Mouse (Mus musculus): ENCODE results near the gene Itgb5. TPM values are rescaled to one million over a fixed set of nuclear protein-coding genes. Genes with fewer than 3 reads are reported as not detected.
A peak's percentile ranks its signal among the peaks of the same experiment; 100 is the strongest.

Gene Itgb5
- polyA plus RNA-seq, 1 experiment from 2014 or later = 76.8 TPM

DNA sequence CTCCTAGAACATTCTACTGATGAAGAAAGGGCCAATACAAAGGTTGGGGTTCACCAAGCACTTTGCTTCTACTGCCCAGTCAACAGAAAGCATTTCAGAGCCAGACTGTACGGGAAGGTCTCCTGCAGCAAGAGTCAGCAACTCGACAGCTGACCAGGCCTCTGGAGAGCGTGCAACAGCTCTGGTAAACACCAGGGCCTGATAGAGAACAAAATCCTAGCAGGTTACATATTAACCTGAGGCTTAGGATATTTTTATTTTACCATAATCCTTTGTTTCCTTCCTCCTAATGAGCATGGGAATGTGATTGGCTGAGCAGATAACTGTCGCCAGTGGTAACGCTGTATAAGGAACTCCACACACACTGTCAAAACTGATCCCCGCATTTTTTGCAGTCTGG, 134.0 kb downstream of the Itgb5 start:
- Histone ChIP-seq H3K4me2 (no peak overlapping the region), H3K27me3 (replicated peaks) (no peaks in the 10 kb centered on the region), H3K9ac (no peak overlapping the region), H3K9me3 (replicated peaks) (no peaks in the 10 kb centered on the region), H3K4me1 (replicated peaks) (peaks cover 8% of the 10 kb centered on the region), H3K36me3 (peaks cover 48% of the 10 kb centered on the region), H3K4me3 (no peak overlapping the region), H3K27ac (ENCODE audit: poor library complexity, severe bottlenecking) (no peak overlapping the region)
- 83% methylated on average over 6 of the region's 6 CpGs for WGBS
- no peak for ATAC-seq (ENCODE audit: insufficient number of reproducible peaks, low FRiP score)

DNA sequence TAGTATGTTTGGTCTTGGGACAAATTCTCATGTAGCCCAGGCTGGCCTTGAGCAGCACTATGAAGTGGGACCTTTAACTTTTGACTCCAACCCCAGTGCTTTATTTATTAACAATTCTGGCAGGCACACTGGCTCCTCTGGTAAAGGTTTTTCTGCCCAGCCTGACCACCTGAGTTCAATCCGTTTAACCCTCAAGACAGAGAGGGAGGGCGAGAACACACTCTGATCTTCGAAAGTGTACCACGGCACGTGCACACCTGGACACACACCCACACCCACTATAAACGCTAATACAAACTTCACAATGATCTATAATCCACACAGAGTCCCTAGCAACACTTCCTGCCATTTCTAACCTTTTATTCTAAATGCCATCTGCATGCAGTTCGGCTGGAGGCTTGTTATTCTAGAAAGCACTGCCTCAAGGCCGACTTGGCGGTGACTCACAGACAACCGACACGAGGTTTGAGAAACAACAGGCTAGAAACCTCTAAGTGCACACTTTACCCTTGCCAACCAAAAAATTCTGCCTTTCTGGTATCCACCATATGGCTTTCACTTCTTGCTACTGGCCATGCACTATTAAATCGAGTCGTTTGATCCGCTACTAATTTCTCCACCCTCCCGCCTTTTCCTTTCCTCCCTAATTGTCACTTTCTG, 136.5 kb downstream of the Itgb5 start:
- H3K36me3 ChIP-seq = peaks cover 23% of the 10 kb centered on the region
- no peaks in the 10 kb centered on the region for H3K27me3 ChIP-seq (replicated peaks)
- H3K4me2 ChIP-seq = peak overlapping the region; percentile 77
- no peak for ATAC-seq (ENCODE audit: insufficient number of reproducible peaks, low FRiP score)
- 17% methylated on average over 15 of the region's 15 CpGs for WGBS
- no peaks in the 10 kb centered on the region for H3K9me3 ChIP-seq (replicated peaks)
- H3K4me1 ChIP-seq (replicated peaks) = peaks cover 8% of the 10 kb centered on the region
- H3K4me3 ChIP-seq = peak overlapping the region; percentile 88
- peak overlapping the region; percentile 39; the same call in 1 of the 2 replicates for H3K27ac ChIP-seq (ENCODE audit: poor library complexity, severe bottlenecking)
- H3K9ac ChIP-seq = peak overlapping the region; percentile 81

DNA sequence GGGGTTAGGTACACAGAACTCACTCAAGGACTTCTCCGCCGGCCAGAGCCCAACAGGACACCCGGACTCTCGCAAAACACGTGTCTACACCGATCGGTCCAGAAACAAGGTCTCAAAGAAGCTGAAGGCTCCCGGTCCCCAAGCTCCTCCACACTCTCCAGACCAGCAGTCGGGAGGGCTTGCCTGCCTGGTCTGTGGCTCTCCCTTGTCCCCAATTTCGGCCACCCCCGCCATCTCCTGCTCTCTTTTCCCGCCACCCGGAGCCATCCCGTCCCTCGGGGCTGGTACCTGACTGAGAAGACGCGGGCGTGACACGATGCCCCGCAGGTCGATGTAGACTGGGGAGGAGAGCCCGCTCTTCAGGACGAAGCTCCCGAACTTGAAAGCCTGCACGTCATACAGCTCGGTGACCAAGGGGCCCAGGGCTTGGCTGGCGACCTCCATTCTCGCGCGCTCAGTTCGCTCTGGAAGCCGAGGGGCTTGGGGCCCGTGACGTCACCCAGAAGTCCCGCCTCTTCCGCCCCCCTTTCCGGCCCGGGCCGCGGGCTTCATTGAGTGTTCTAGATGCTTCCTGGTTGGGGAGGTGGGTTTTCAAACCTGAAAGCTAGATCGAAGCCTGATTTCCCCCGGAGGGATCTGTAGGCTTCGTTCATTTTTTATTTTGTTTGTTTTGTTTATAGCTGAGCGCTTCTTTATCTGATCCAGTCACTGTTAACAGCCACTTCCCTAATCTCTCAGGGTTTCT, 137.2 kb downstream of the Itgb5 start, which contains the start of gene Umps:
Gene Umps (minus strand): TSS at position 501 of the 745 bp plus-strand sequence.
- peak within 1 kb of the TSS; percentile 88 for H3K4me3 ChIP-seq
- 2% methylated on average over 44 of the region's 44 CpGs for WGBS
- peak within 1 kb of the TSS; percentile 77 for H3K4me2 ChIP-seq
- peaks cover 16% of the 10 kb centered on the region for H3K36me3 ChIP-seq
- peak within 1 kb of the TSS; percentile 39 for H3K27ac ChIP-seq (ENCODE audit: poor library complexity, severe bottlenecking)
- H3K4me1 ChIP-seq (replicated peaks) = peaks cover 8% of the 10 kb centered on the region
- peak within 1 kb of the TSS; percentile 81 for H3K9ac ChIP-seq
- H3K27me3 ChIP-seq (replicated peaks) = no peaks in the 10 kb centered on the region
- ATAC-seq (ENCODE audit: insufficient number of reproducible peaks, low FRiP score) = peak; percentile 91
- no peaks in the 10 kb centered on the region for H3K9me3 ChIP-seq (replicated peaks)

DNA sequence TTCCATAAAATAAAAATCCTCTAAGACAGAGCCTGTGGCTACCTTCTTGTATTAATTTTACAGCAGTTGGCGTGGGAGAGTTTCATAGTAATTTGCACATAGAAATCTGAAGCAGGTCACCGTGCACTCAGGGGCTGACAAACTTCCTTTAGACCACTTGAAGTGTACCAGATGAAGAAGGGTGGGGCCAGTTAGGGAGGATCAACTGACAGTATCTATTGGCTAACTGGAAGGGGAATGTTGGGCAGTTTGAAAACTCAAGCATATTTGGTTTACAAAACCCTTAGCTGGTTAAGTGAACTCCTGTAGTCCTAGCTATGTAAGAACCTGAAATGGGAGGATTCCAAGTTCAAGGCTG, 137.8 kb downstream of the Itgb5 start:
- Histone ChIP-seq H3K27me3 (replicated peaks) (no peaks in the 10 kb centered on the region), H3K36me3 (peaks cover 11% of the 10 kb centered on the region), H3K27ac (ENCODE audit: poor library complexity, severe bottlenecking) (no peak overlapping the region), H3K9ac (0 out of 2 replicates have a peak overlapping the region, but pooled peaks have one; percentile 81), H3K4me1 (replicated peaks) (peaks cover 8% of the 10 kb centered on the region), H3K4me2 (peak overlapping the region; percentile 77), H3K4me3 (peak overlapping the region; percentile 88), H3K9me3 (replicated peaks) (no peaks in the 10 kb centered on the region)
- 49% methylated on average over 2 of the region's 2 CpGs for WGBS
- no peak for ATAC-seq (ENCODE audit: insufficient number of reproducible peaks, low FRiP score)

DNA sequence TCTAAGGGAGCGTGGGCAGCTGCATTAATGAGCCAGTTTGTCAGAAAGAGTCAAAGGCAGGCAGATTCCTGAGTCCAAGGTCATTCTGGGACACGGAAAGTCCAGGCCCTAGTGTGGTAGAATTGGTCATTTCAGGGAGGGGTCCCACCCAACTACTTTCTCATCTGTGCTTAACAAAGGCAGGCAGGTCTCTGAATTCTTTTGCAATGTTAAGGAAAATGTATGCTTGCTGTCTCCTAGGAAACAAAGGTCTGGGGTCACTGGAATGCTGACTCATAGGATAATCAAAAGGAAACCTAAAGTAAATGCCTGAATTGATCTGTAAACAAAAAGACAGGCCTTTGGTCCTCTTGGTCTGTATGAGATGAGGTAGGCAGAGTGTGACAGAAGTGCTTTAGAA, 150.4 kb downstream of the Itgb5 start:
- ATAC-seq (ENCODE audit: insufficient number of reproducible peaks, low FRiP score) = no peak
- H3K9me3 ChIP-seq (replicated peaks) = no peaks in the 10 kb centered on the region
- H3K27ac ChIP-seq (ENCODE audit: poor library complexity, severe bottlenecking) = no peak overlapping the region
- H3K4me2 ChIP-seq = no peak overlapping the region
- no peaks in the 10 kb centered on the region for H3K36me3 ChIP-seq
- 65% methylated on average over 2 of the region's 2 CpGs for WGBS
- no peak overlapping the region for H3K9ac ChIP-seq
- no peaks in the 10 kb centered on the region for H3K27me3 ChIP-seq (replicated peaks)
- no peak overlapping the region for H3K4me3 ChIP-seq
- no peaks in the 10 kb centered on the region; the same call in 1 of the 2 replicates for H3K4me1 ChIP-seq (replicated peaks)

DNA sequence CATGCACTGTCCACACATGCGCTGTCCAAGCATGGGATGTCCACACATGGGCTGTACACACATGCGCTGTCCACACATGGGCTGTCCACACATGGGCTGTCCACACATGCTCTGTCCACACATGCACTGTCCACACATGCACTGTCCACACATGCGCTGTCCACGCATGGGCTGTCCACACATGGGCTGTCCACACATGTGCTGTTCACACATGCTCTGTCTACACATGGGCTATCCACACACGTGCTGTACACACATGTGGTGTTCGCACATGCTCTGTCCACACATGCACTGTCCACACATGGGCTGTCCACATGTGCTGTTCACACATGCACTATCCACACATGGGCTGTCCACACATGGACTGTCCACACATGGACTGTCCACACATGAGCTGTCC, 154.2 kb downstream of the Itgb5 start:
- no peak for ATAC-seq (ENCODE audit: insufficient number of reproducible peaks, low FRiP score)
- H3K9ac ChIP-seq = no peak overlapping the region
- 91% methylated on average over 6 of the region's 6 CpGs for WGBS

DNA sequence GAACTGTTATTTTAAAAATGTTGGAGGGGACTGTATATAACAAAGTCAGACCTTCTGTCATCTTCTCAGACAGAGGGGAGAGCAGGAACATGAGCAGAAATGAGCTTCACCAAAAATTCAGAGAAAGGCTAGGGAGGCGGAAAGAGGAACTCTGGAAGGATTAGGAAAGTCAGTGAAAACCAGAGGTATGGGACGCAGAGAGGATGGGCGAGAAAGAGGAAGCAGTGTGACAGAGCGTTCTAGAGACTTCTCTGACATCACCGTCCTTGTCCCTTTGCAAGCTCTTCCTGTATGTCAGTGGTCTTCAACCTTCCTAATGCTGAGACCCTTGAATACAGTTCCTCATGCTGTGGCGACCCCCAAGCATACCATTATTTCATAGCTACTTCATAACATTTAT, 155.9 kb downstream of the Itgb5 start:
- H3K4me2 ChIP-seq = no peak overlapping the region
- H3K36me3 ChIP-seq = no peaks in the 10 kb centered on the region
- H3K4me3 ChIP-seq = no peak overlapping the region
- H3K9ac ChIP-seq = no peak overlapping the region
- no peak overlapping the region for H3K27ac ChIP-seq (ENCODE audit: poor library complexity, severe bottlenecking)
- ATAC-seq (ENCODE audit: insufficient number of reproducible peaks, low FRiP score) = no peak
- 75% methylated on average over 6 of the region's 6 CpGs for WGBS
- no peaks in the 10 kb centered on the region for H3K9me3 ChIP-seq (replicated peaks)
- H3K4me1 ChIP-seq (replicated peaks) = no peaks in the 10 kb centered on the region
- H3K27me3 ChIP-seq (replicated peaks) = no peaks in the 10 kb centered on the region

More for the DNA sequence above, 154.2 kb downstream of the Itgb5 start:
- Histone ChIP-seq H3K36me3 (no peaks in the 10 kb centered on the region), H3K27ac (ENCODE audit: poor library complexity, severe bottlenecking) (no peak overlapping the region), H3K4me1 (replicated peaks) (no peaks in the 10 kb centered on the region; the same call in 1 of the 2 replicates), H3K9me3 (replicated peaks) (no peaks in the 10 kb centered on the region), H3K27me3 (replicated peaks) (no peaks in the 10 kb centered on the region), H3K4me3 (no peak overlapping the region), H3K4me2 (no peak overlapping the region)

DNA sequence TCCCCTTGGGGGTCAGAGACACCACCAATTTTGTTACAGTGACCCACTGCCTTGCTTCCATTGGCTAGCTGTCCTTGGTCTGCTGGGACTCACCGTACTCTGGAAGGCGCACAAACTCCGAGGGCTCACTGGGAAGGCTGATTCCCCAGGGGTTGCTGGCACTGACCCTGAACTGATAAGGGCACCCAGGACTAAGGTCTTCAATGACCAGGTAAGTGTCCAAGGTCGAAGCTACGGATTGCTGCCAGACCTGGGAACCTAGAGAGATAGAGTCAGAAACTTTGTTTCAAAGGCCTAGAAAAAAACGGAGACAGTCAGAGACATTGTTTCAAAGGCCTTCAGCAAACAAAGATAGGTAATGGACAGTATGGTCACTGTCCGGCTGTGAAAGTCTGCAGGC, 157.5 kb downstream of the Itgb5 start:
- Histone ChIP-seq H3K27me3 (replicated peaks) (no peaks in the 10 kb centered on the region), H3K9ac (no peak overlapping the region), H3K4me2 (no peak overlapping the region), H3K4me1 (replicated peaks) (no peaks in the 10 kb centered on the region), H3K9me3 (replicated peaks) (no peaks in the 10 kb centered on the region), H3K4me3 (no peak overlapping the region), H3K27ac (ENCODE audit: poor library complexity, severe bottlenecking) (no peak overlapping the region), H3K36me3 (no peaks in the 10 kb centered on the region)
- ATAC-seq (ENCODE audit: insufficient number of reproducible peaks, low FRiP score) = no peak
- 81% methylated on average over 7 of the region's 7 CpGs for WGBS

DNA sequence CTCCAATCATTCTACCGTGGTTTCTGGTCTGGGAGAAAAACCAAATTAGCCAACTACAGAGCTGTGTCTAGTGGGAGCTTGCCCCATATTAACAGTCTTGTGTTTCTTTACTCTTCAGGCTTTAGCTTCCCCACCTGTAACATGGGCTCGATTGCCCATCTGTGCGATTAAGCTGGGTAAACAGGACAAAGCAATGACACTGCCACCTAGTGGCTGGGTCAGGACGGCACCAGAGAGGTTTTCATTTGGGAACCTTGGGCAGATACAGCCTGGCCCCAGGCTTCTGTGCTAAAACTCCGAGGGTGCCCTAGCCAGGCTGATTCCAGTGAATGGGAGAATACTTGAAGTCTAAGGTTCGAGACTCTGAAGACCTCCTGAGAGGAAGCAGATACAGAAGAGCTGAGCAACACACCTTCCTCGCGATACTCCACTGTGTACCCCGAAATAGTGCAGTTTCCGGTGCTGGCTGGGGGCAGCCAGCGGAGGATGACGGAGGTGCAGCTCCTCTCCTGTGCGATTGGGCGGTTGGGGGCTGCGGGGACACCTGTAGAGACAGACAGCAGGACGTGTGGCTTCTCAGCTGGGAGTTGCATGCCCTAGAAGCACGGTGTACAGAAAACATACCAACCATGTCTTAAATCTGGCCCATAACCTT, 159.0 kb downstream of the Itgb5 start:
- no peaks in the 10 kb centered on the region for H3K9me3 ChIP-seq (replicated peaks)
- H3K4me1 ChIP-seq (replicated peaks) = no peaks in the 10 kb centered on the region
- H3K36me3 ChIP-seq = no peaks in the 10 kb centered on the region
- H3K4me3 ChIP-seq = no peak overlapping the region
- no peak overlapping the region for H3K9ac ChIP-seq
- no peak for ATAC-seq (ENCODE audit: insufficient number of reproducible peaks, low FRiP score)
- H3K27ac ChIP-seq (ENCODE audit: poor library complexity, severe bottlenecking) = no peak overlapping the region
- H3K4me2 ChIP-seq = no peak overlapping the region
- 52% methylated on average over 17 of the region's 17 CpGs for WGBS
- no peaks in the 10 kb centered on the region for H3K27me3 ChIP-seq (replicated peaks)

DNA sequence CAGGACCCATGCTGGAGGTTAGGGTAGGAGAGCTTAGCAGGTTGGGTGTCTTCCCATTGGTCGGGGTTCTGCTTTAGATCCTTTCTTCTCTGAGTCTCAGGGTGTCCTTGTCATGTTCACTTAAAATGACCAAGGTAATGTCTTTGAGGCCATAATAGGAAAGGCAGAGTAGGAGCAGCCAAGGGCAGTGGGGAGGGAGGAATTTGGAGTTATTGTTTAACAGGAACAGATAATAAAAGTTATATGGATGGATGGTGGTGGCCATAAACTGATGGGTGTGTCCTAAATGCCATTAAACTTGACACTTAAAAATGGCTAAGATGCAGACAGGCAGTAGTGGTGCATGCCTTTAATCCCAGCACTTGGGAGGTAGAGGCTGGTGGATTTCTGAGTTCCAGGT, 159.6 kb downstream of the Itgb5 start:
- no peaks in the 10 kb centered on the region for H3K9me3 ChIP-seq (replicated peaks)
- ATAC-seq (ENCODE audit: insufficient number of reproducible peaks, low FRiP score) = no peak
- H3K4me2 ChIP-seq = no peak overlapping the region
- 87% methylated on average over 1 of the region's 1 CpGs for WGBS
- no peaks in the 10 kb centered on the region for H3K27me3 ChIP-seq (replicated peaks)
- no peaks in the 10 kb centered on the region for H3K36me3 ChIP-seq
- H3K4me3 ChIP-seq = no peak overlapping the region
- H3K9ac ChIP-seq = no peak overlapping the region
- H3K27ac ChIP-seq (ENCODE audit: poor library complexity, severe bottlenecking) = no peak overlapping the region
- H3K4me1 ChIP-seq (replicated peaks) = no peaks in the 10 kb centered on the region

DNA sequence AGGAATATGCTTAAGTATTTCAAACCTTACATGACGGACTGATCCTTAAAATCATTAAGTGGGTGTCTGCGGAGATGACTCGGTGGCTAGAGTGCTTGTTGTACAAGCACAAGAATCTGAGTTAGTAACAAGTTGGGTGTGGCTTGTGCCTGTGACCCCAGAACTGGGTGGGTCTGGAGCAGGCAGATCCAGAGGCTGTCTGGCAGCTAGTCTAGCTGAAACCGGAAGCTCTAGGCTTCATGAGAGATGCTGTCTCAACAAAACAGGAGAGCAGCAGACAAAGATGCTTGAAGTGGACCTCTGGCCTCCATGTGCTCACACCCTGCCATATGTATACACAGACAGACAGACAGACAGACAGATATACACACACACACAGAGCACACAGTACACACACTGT, 161.2 kb downstream of the Itgb5 start:
- no peak overlapping the region for H3K4me3 ChIP-seq

More for the DNA sequence above, 161.2 kb downstream of the Itgb5 start:
- no peak overlapping the region for H3K9ac ChIP-seq
- no peak overlapping the region for H3K27ac ChIP-seq (ENCODE audit: poor library complexity, severe bottlenecking)
- H3K36me3 ChIP-seq = no peaks in the 10 kb centered on the region
- 64% methylated on average over 4 of the region's 4 CpGs for WGBS
- no peaks in the 10 kb centered on the region for H3K9me3 ChIP-seq (replicated peaks)
- no peak for ATAC-seq (ENCODE audit: insufficient number of reproducible peaks, low FRiP score)
- no peaks in the 10 kb centered on the region for H3K27me3 ChIP-seq (replicated peaks)
- H3K4me2 ChIP-seq = no peak overlapping the region
- no peaks in the 10 kb centered on the region for H3K4me1 ChIP-seq (replicated peaks)
